Comparison of ENCODE assay signal across 20 mouse cellular contexts in genomic region chr1:131969825-131970224, GRCm38 (mm10). TPM values are rescaled to one million over a fixed set of nuclear protein-coding genes. Genes with fewer than 3 reads are reported as not detected.
DNase-seq lines count a peak whose midpoint lies in the region; ATAC-seq and TF ChIP-seq lines count a peak whose summit lies in the region.
"Had no signal": no experiment of that assay in that cellular context is flagged by ENCODE, and none has a peak within 500 bp of the region (broad histone marks: within the 10 kb centered on the region; RNA-seq: fewer than 3 reads in every experiment).

No protein-coding gene starts in this region.

- no peak for TF ChIP-seq POLR2A in kidney, adult 2 months (IDR thresholded peaks at IDR 0.05; ENCODE audit: low read depth, low read length)

- no peak for ATAC-seq in midbrain, embryonic 11.5 days (ENCODE audit: low FRiP score)
- ATAC-seq in midbrain, embryonic 16.5 days = no peak
- no peak for ATAC-seq in midbrain, embryonic 13.5 days
- ATAC-seq: activated CD4-positive, CD25-positive, alpha-beta regulatory T cell, adult 4 months had no signal

- DNase-seq in embryo, embryonic 10 days (ENCODE audit: low spot score) = peak; percentile 33
- no peak for DNase-seq in embryo, embryonic 10.5 days (ENCODE audit: low spot score)
- DNase-seq in kidney, adult 2 months = peak; percentile 62
- no peak for DNase-seq in kidney, postnatal 4 days
- no peak for DNase-seq in midbrain, embryonic 11.5 days (ENCODE audit: low spot score, missing footprints)
- DNase-seq in cerebellum, postnatal 36 days = no peak
- DNase-seq: adrenal gland, adult 8-10 months; cerebellum, adult 11-12 months; cerebellum, postnatal 14 days; gastrocnemius, postnatal 36 days; heart, adult 2 months; heart, postnatal 14 days had no signal

- peaks cover 67% of the 10 kb centered on the region for H3K4me1 ChIP-seq in kidney, adult 2 months (ENCODE audit: control insufficient read depth, insufficient read depth, low read length)
- H3K4me1 ChIP-seq in midbrain, embryonic 11.5 days (ENCODE audit: control insufficient read depth, insufficient read depth, low read length) = peaks cover 91% of the 10 kb centered on the region
- H3K4me1 ChIP-seq in midbrain, embryonic 16.5 days (ENCODE audit: control insufficient read depth, insufficient read depth, low read length) = peaks cover 22% of the 10 kb centered on the region
- H3K4me1 ChIP-seq in midbrain, embryonic 13.5 days (replicated peaks) = peaks cover 89% of the 10 kb centered on the region

- 48% methylated on average over 4 of the region's 4 CpGs for WGBS in kidney, adult 2 months
- 46% methylated on average over 4 of the region's 4 CpGs for WGBS in midbrain, embryonic 11.5 days
- WGBS in midbrain, embryonic 16.5 days = 49% methylated on average over 4 of the region's 4 CpGs
- 55% methylated on average over 4 of the region's 4 CpGs for WGBS in midbrain, embryonic 13.5 days

- no peaks in the 10 kb centered on the region for H3K36me3 ChIP-seq in kidney, adult 2 months (ENCODE audit: control insufficient read depth, insufficient read depth, low read length)
- H3K36me3 ChIP-seq in midbrain, embryonic 11.5 days (ENCODE audit: control insufficient read depth, insufficient read depth, low read length) = no peaks in the 10 kb centered on the region
- H3K36me3 ChIP-seq in midbrain, embryonic 16.5 days (ENCODE audit: control insufficient read depth, insufficient read depth, low read length) = no peaks in the 10 kb centered on the region
- no peaks in the 10 kb centered on the region for H3K36me3 ChIP-seq in midbrain, embryonic 13.5 days
- H3K36me3 ChIP-seq: heart, embryonic 13.5 days; neural tube, embryonic 13.5 days had no signal

- no peak overlapping the region for H3K9ac ChIP-seq in midbrain, embryonic 11.5 days (ENCODE audit: low read length)
- no peak overlapping the region for H3K9ac ChIP-seq in midbrain, embryonic 16.5 days (ENCODE audit: low read depth, low read length)
- H3K9ac ChIP-seq in midbrain, embryonic 13.5 days (replicated peaks) = no peak overlapping the region
- H3K9ac ChIP-seq: heart, embryonic 13.5 days; hindbrain, embryonic 14.5 days; neural tube, embryonic 13.5 days had no signal

- no peaks in the 10 kb centered on the region for H3K27me3 ChIP-seq in kidney, adult 2 months (replicated peaks; ENCODE audit: control insufficient read depth, insufficient read depth, low read length)
- no peaks in the 10 kb centered on the region for H3K27me3 ChIP-seq in midbrain, embryonic 11.5 days (ENCODE audit: control insufficient read depth, insufficient read depth, low read length)
- H3K27me3 ChIP-seq in midbrain, embryonic 16.5 days (ENCODE audit: control insufficient read depth, insufficient read depth, low read depth, low read length) = no peaks in the 10 kb centered on the region
- peaks cover 5% of the 10 kb centered on the region for H3K27me3 ChIP-seq in midbrain, embryonic 13.5 days

- no peaks in the 10 kb centered on the region for H3K9me3 ChIP-seq in midbrain, embryonic 11.5 days (ENCODE audit: control insufficient read depth, low read length)
- H3K9me3 ChIP-seq in midbrain, embryonic 16.5 days (replicated peaks; ENCODE audit: control insufficient read depth, low read length, poor library complexity, severe bottlenecking) = no peaks in the 10 kb centered on the region
- no peaks in the 10 kb centered on the region for H3K9me3 ChIP-seq in midbrain, embryonic 13.5 days
- H3K9me3 ChIP-seq: heart, embryonic 13.5 days; megakaryocyte, embryonic 14.5 days; neural tube, embryonic 13.5 days had no signal

- TF ChIP-seq CTCF in kidney, adult 2 months (conservative IDR thresholded peaks at IDR 0.05; ENCODE audit: insufficient read depth, insufficient read length, low read depth, low read length) = no peak

- H3K27ac ChIP-seq in kidney, adult 2 months (ENCODE audit: insufficient read depth, low read depth, low read length) = peak overlapping the region; percentile 86
- peak overlapping the region; percentile 97 for H3K27ac ChIP-seq in midbrain, embryonic 11.5 days (ENCODE audit: low read depth, low read length)
- no peak overlapping the region for H3K27ac ChIP-seq in midbrain, embryonic 16.5 days (ENCODE audit: low read length)
- peak overlapping the region; percentile 92 for H3K27ac ChIP-seq in midbrain, embryonic 13.5 days
- H3K27ac ChIP-seq: heart, adult 2 months; heart, embryonic 13.5 days; hindbrain, embryonic 14.5 days; left cerebral cortex, adult 2 months had no signal

- no peak overlapping the region for H3K4me3 ChIP-seq in kidney, adult 2 months (ENCODE audit: insufficient read depth, low read depth, low read length)
- H3K4me3 ChIP-seq in midbrain, embryonic 11.5 days (ENCODE audit: low read depth, low read length) = no peak overlapping the region
- no peak overlapping the region for H3K4me3 ChIP-seq in midbrain, embryonic 16.5 days (ENCODE audit: low read depth, low read length)
- no peak overlapping the region for H3K4me3 ChIP-seq in midbrain, embryonic 13.5 days (replicated peaks)
- H3K4me3 ChIP-seq: heart, adult 2 months; heart, embryonic 13.5 days; left cerebral cortex, adult 2 months; megakaryocyte, embryonic 14.5 days; neural tube, embryonic 13.5 days had no signal

- H3K4me2 ChIP-seq in midbrain, embryonic 11.5 days = no peak overlapping the region
- no peak overlapping the region for H3K4me2 ChIP-seq in midbrain, embryonic 16.5 days (ENCODE audit: low read length)
- no peak overlapping the region for H3K4me2 ChIP-seq in midbrain, embryonic 13.5 days (replicated peaks)
- H3K4me2 ChIP-seq: hindbrain, embryonic 14.5 days had no signal

RNA-seq across cellular contexts. Expression of gene Slc45a3, which starts 7.1 kb away (rescaled TPM):
- 30.5 and 37.8 TPM in 2 replicates for polyA plus RNA-seq in kidney, adult 2 months (2012; rRNA removed)
- polyA plus RNA-seq in midbrain, embryonic 11.5 days (2014; fragmentation: Nextera tagmentation; extraction: Ambion mirVana) = 19.5 and 20.5 TPM in 2 replicates
- polyA plus RNA-seq in midbrain, embryonic 16.5 days (2015; fragmentation: Nextera tagmentation; extraction: Ambion mirVana) = 2.3 and 2.7 TPM in 2 replicates
- polyA plus RNA-seq in midbrain, embryonic 13.5 days (2015; fragmentation: Nextera tagmentation; extraction: Ambion mirVana) = 9.5 and 12.9 TPM in 2 replicates
- polyA plus RNA-seq: activated CD4-positive, CD25-positive, alpha-beta regulatory T cell, adult 4 months had no signal

RNA-seq across cellular contexts. Expression of gene Elk4, which starts 37.6 kb away (rescaled TPM):
- 18.4 and 27.8 TPM in 2 replicates for polyA plus RNA-seq in kidney, adult 2 months (2012; rRNA removed)
- 17.2 and 19.5 TPM in 2 replicates for polyA plus RNA-seq in midbrain, embryonic 11.5 days (2014; fragmentation: Nextera tagmentation; extraction: Ambion mirVana)
- polyA plus RNA-seq in midbrain, embryonic 16.5 days (2015; fragmentation: Nextera tagmentation; extraction: Ambion mirVana) = 8.1 and 8.7 TPM in 2 replicates
- polyA plus RNA-seq in midbrain, embryonic 13.5 days (2015; fragmentation: Nextera tagmentation; extraction: Ambion mirVana) = 10.9 and 12.6 TPM in 2 replicates

RNA-seq across cellular contexts. Expression of gene Nucks1, which starts 59.5 kb away (rescaled TPM):
- polyA plus RNA-seq in kidney, adult 2 months (2012; rRNA removed) = 8.4 and 14.3 TPM in 2 replicates
- polyA plus RNA-seq in midbrain, embryonic 11.5 days (2014; fragmentation: Nextera tagmentation; extraction: Ambion mirVana) = 61.3 and 63.1 TPM in 2 replicates
- polyA plus RNA-seq in midbrain, embryonic 16.5 days (2015; fragmentation: Nextera tagmentation; extraction: Ambion mirVana) = 50.1 and 53.6 TPM in 2 replicates
- 60.4 and 69.2 TPM in 2 replicates for polyA plus RNA-seq in midbrain, embryonic 13.5 days (2015; fragmentation: Nextera tagmentation; extraction: Ambion mirVana)

Comparison
In these comparisons a context has a peak if more than half of its experiments do, and no peak if none do; other contexts are left out.
1. DNase-seq: peak in embryo, embryonic 10 days (single experiment) and kidney, adult 2 months (single experiment); none in embryo, embryonic 10.5 days (single experiment), kidney, postnatal 4 days (0 of 2), midbrain, embryonic 11.5 days (single experiment) and cerebellum, postnatal 36 days (0 of 2).